Mouse (Mus musculus) liver, adult (tissue): ENCODE results near the gene Gm5431.

ENCODE experiments used
- GATA4 ChIP-seq: IDR thresholded peaks from 2 replicates; pipeline ENCODE4 v1.6.1; 2014; ENCODE audit warnings: mild to moderate bottlenecking, low read length; ENCODE audit not compliant: insufficient replicate concordance

Gene Gm5431

DNA sequence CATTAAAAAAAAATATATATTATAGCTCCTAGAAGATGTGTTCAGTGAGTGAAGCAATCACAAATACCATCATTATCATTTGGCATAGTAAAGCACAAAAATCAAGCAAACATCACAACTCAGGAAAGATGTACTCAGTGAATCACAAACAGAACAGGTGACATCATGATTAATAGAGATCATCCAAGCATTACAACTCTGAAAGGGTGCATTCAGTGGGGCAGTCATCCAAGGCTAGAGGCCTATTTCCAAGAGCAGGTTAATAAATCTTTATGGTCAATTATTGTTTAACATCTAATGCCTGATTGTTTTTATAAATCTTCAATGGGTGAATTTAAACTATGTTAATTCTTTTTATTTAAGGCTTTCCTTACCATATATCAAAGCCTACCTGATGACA is 61.2 kb downstream of the Gm5431 start:
- no peak for TF ChIP-seq GATA4

DNA sequence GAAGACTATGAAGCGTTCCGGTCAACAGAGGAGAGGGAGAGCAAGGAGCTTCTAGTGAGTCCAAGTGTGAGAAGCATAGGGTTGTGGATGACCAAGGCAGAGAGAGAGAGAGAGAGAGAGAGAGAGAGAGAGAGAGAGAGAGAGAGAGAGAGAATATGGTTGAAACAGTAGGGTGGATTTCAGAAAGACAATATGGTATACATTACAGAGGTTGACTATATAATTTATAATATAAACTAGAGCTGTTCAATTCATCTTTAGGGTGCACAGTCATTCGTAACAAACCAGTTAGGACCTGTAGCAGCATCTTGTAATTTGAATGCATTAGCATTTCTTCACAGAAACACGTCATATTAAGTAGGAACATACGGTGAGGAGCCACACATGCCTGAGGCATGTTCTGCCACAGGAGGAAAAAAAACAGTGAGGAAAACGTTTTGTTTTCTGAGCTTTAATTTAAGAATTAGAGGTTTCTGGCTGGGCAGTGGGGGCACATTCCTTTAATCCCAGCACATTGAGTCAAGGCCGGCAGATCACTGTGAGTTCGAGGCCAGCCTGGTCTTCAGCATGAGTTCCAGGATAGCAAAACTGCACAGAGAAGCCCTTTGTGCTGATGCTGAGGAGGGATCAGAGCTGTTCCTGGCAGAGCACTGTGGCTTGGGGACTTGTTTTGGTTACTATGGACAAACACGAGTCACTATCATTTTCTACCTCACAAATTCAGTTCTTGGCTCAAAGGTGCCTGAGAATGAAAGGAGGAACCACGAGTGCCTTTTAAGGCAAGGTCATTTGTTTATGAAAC is 62.9 kb downstream of the Gm5431 start:
- TF ChIP-seq GATA4, result no peak

DNA sequence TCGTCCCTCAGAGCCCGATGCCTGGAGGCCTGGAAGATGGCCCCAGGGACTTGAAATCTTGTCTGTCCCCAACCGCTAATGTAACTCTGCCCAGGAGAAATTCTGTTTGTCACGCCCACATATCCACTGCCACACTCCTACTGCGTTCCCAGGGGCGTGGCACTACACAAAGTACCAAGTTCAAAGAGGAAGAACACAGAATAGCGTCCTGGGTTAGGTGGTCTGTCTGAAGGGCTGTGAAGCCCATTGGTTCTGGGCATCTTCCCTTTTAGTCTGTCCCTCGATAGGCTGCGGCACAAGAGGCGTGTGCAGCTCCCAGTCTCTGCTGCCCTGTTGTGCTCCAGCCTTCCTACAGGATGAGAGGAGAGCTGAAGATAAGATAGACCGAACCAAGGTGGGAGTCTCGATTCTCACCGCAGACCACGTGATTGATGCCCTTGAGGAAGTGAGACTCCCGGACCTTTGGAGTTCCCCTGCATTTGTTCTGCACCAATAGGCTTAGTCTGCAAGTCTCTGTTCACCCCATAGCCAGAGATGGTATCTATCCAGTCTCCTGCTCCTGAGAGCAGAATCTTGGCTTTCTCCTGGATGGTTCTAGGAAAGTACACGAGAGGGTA is 63.7 kb downstream of the Gm5431 start:
- no peak for TF ChIP-seq GATA4
